Mouse (Mus musculus) intestine, postnatal 0 days (tissue): ENCODE measurements around the gene Cox6b2. TPM values are rescaled to one million over a fixed set of nuclear protein-coding genes. Genes with fewer than 3 reads are reported as not detected.
A peak's percentile ranks its signal among the peaks of the same experiment; 100 is the strongest.

Source experiments
- ATAC-seq: fragments of 200-750 bp; cut with Nextera tagmentation; 2 replicates; pipeline ENCODE4 v1.8.0; 2017; ENCODE audit warnings: mild to moderate bottlenecking, moderate TSS enrichment, moderate library complexity
- H3K27ac ChIP-seq: fragments of 300-500 bp; sonication (generic); 2 replicates; pipeline ENCODE4 v1.5.1; 2014; ENCODE audit warnings: mild to moderate bottlenecking, low read depth, low read length, moderate library complexity
- H3K27me3 ChIP-seq: fragments of 300-500 bp; sonication (generic); replicated peaks from 2 replicates; pipeline ENCODE4 v1.6.1; 2014; ENCODE audit warnings: low read length, mixed read lengths; ENCODE audit not compliant: control insufficient read depth, insufficient read depth
- H3K36me3 ChIP-seq: fragments of 300-500 bp; sonication (generic); 2 replicates; pipeline ENCODE4 v1.6.1; 2014; ENCODE audit warnings: mild to moderate bottlenecking, moderate library complexity; ENCODE audit not compliant: control insufficient read depth, insufficient read depth
- H3K4me1 ChIP-seq: fragments of 300-500 bp; sonication (generic); replicated peaks from 2 replicates; pipeline ENCODE4 v1.6.1; 2014; ENCODE audit warnings: antibody characterized with exemption, low read length, mixed read lengths; ENCODE audit not compliant: control insufficient read depth, insufficient read depth
- H3K4me2 ChIP-seq: fragments of 300-500 bp; sonication (generic); replicated peaks from 2 replicates; pipeline ENCODE4 v1.6.1; 2014; ENCODE audit warnings: low read depth, mild to moderate bottlenecking, moderate library complexity
- H3K4me3 ChIP-seq: fragments of 300-500 bp; sonication (generic); 2 replicates; pipeline ENCODE4 v1.5.1; 2014; ENCODE audit warnings: low read depth, low read length
- H3K9ac ChIP-seq: fragments of 300-500 bp; sonication (generic); 2 replicates; pipeline ENCODE4 v1.6.1; 2014; ENCODE audit warnings: mild to moderate bottlenecking, low read depth, low read length
- H3K9me3 ChIP-seq: fragments of 300-500 bp; sonication (generic); 2 replicates; pipeline ENCODE4 v1.6.1; 2016; ENCODE audit warnings: mixed run types; ENCODE audit not compliant: control insufficient read depth
- CTCF ChIP-seq: sonication (generic); IDR thresholded peaks from 2 replicates; pipeline ENCODE4 v1.5.1; 2016; ENCODE audit warnings: low read depth, mild to moderate bottlenecking, control low read depth, antibody characterized with exemption, moderate library complexity
- WGBS: fragments of 180-500 bp; shearing (Covaris S2); extraction: QIAGEN DNeasy Blood & Tissue Kit; methylation state at CpG from one replicate; pipeline ENCODE4 v1.1.7; 2014; 5-methylcytosine and 5-hydroxymethylcytosine counted together
- polyA plus RNA-seq: library from polyadenylated mRNA; unstranded; fragments of >200 nt; fragmentation: Nextera tagmentation; extraction: Ambion mirVana; gene quantifications from 2 replicates; pipeline ENCODE4 v1.2.1, GENCODE M21; 2015

Cox6b2 gene
- polyA plus RNA-seq, 1 experiment from 2014 or later = 48.5 TPM

DNA sequence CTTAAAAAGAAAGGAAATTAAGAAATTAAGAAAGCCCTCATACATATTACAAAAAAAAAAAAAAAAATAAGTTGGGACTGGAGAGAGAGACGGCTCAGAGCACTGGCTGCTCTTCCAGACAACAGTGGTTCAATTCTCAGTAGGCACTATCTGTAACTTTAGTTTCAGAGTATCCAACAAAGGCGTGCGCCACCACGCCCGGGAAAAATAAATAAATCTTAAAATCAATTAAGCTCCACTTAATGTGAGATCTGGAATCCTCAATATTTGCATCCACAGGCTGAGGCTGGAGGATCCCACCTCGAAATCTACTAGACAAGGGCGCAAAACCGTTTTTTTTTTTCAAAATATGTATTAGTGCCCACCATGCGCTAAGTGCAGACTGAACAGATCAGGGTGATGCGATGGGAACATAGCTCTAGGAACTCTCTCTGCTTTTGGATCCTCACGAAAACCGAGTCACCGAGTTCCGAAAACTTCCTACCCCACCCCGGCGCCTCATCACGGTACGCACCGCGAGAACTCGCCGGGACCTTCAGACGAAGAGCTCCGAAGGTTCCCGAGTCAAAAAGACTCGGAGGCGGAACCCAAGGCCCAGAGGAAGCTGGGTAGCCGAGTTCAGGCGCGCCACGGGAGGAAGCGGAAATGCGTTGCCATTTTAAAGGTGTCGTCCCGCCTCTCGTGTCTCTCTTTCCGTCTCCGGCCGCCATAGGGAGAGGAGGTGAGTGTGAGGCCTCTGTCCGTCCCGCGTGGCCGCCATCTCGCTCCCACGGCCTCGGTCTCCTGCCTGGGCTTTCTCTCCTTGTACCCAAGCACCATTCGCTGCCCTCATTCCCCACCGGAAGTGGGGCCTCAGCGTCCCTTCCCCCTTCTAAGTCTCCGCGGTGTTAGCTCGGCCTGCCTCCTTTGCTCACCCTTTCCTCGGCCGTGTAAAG, 39.7 kb upstream of the Cox6b2 start, which contains the start of gene Rpl28:
Rpl28 (plus strand) TSS at position 597 of the 935 bp plus-strand sequence.
- Histone ChIP-seq H3K9ac (peak within 1 kb of the TSS; percentile 92), H3K36me3 (peaks cover 18% of the 10 kb centered on the region), H3K9me3 (no peaks in the 10 kb centered on the region), H3K4me3 (peak within 1 kb of the TSS; percentile 82), H3K4me2 (peak within 1 kb of the TSS; percentile 75), H3K27ac (peak within 1 kb of the TSS; percentile 94), H3K4me1 (no peaks in the 10 kb centered on the region), H3K27me3 (no peaks in the 10 kb centered on the region)
- WGBS = under 1% methylated on average over 54 of the region's 54 CpGs
- no peak for TF ChIP-seq CTCF
- ATAC-seq = peak; percentile 80

DNA sequence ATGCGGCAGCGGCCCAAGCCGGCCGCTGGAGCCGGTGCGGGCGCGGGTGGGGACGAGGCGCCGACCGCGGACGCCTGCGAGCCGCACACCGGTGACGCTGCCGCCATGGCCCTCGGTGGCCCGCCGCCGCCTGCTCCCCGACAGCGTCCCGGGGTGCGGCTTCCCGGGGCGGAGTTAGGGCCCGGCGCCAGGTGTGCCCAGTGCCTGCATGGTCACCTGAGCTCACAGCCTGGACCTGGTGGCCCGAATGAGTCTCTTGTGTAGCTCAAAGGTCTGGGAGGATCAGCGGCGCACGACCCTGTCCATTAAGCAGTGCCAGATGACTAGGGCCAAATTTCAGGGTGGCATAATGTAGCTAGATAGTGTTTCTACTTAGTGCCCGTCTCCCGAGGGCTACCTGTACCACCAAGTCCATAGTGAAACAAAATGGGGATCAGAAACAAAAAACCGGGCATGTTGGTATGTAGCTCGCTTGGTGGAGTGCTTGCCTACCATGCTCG, 36.6 kb upstream of the Cox6b2 start, which contains the start of gene Tmem238:
Tmem238 (minus strand) TSS at position 221 of the 500 bp plus-strand sequence.
- H3K9ac ChIP-seq = peak within 1 kb of the TSS; percentile 86
- peak within 1 kb of the TSS; percentile 94 for H3K27ac ChIP-seq
- no peak for TF ChIP-seq CTCF
- 7% methylated on average over 40 of the region's 40 CpGs for WGBS
- H3K4me1 ChIP-seq = no peaks in the 10 kb centered on the region
- H3K4me2 ChIP-seq = peak within 1 kb of the TSS; percentile 78
- H3K27me3 ChIP-seq = no peaks in the 10 kb centered on the region
- peak within 1 kb of the TSS; percentile 66 for H3K4me3 ChIP-seq
- H3K9me3 ChIP-seq = no peaks in the 10 kb centered on the region
- peaks cover 10% of the 10 kb centered on the region; the same call in 1 of the 2 replicates for H3K36me3 ChIP-seq
- peak; percentile 74 for ATAC-seq

GRCm38 (mm10) chr7:4788499-4789435, 35.9 kb upstream of the Cox6b2 start:
- ATAC-seq = peak; percentile 17
- no peaks in the 10 kb centered on the region for H3K9me3 ChIP-seq
- WGBS = 2% methylated on average over 63 of the region's 64 CpGs

GRCm38 (mm10) chr7:4783667-4784268, 30.9 kb upstream of the Cox6b2 start:
- Histone ChIP-seq H3K4me2 (no peak overlapping the region), H3K9me3 (no peaks in the 10 kb centered on the region), H3K4me1 (no peaks in the 10 kb centered on the region), H3K27me3 (0 out of 2 replicates have a peak, but pooled peaks cover 4% of the 10 kb centered on the region), H3K9ac (no peak overlapping the region), H3K36me3 (peaks cover 8% of the 10 kb centered on the region; the same call in 1 of the 2 replicates), H3K4me3 (no peak overlapping the region), H3K27ac (no peak overlapping the region)
- 80% methylated on average over 14 of the region's 14 CpGs for WGBS
- no peak for TF ChIP-seq CTCF
- ATAC-seq = no peak

More at GRCm38 (mm10) chr7:4788499-4789435, 35.9 kb upstream of the Cox6b2 start:
- Histone ChIP-seq H3K4me2 (peak overlapping the region; percentile 78), H3K4me1 (no peaks in the 10 kb centered on the region), H3K4me3 (peak overlapping the region; percentile 66), H3K27ac (peak overlapping the region; percentile 94), H3K27me3 (no peaks in the 10 kb centered on the region), H3K9ac (peak overlapping the region; percentile 86), H3K36me3 (peaks cover 8% of the 10 kb centered on the region; the same call in 1 of the 2 replicates)
- TF ChIP-seq CTCF = peak; percentile 64

DNA sequence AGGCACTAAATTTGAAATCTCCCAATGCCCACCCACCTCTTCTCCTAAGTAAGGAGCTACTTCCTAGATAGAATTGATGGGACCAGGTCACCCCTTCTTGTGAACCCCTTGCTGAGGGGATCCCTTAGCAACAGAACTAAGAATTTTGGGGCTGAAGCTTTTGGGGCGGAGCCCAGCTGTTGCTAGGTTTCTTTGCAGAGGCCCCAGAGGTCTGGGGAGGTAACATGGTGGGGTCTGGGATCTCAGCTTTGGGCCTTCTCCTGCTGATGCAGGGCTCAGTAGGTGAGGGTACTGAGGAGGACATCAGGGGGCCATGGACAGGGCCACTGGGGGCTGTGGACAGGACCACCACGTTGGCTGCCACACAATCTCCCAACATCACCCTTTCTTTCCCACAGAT, 29.9 kb upstream of the Cox6b2 start, which contains the start of the genes Il11 and Tmem190:
Il11 (minus strand) TSS at position 101 of the 400 bp plus-strand sequence.
Tmem190 (plus strand) TSS at position 179 of the 400 bp plus-strand sequence.
- Histone ChIP-seq H3K4me1 (no peaks in the 10 kb centered on the region), H3K27me3 (peaks cover 14% of the 10 kb centered on the region), H3K4me3 (no peak within 1 kb of the TSS), H3K36me3 (peaks cover 8% of the 10 kb centered on the region; the same call in 1 of the 2 replicates), H3K4me2 (no peak within 1 kb of the TSS), H3K9me3 (no peaks in the 10 kb centered on the region), H3K27ac (no peak within 1 kb of the TSS), H3K9ac (no peak within 1 kb of the TSS)
- ATAC-seq = no peak
- WGBS = 87% methylated on average over 2 of the region's 2 CpGs
- no peak for TF ChIP-seq CTCF
